Mouse (Mus musculus) heart, postnatal 0 days (tissue): Measurements from ENCODE around the gene Atpif1. TPM values are rescaled to one million over a fixed set of nuclear protein-coding genes. Genes with fewer than 3 reads are reported as not detected.

Source experiments
- ATAC-seq: fragments of 200-750 bp; cut with Nextera tagmentation; 2 replicates; pipeline ENCODE4 v1.8.0; 2017; ENCODE audit warnings: low read depth, moderate number of reproducible peaks, moderate library complexity; ENCODE audit not compliant: insufficient read depth
- DNase-seq: peaks from one replicate; pipeline ENCODE4 v3.0.0-alpha.2; 2016; ENCODE audit warnings: low spot score
- H3K27ac ChIP-seq: fragments of 300-500 bp; sonication (generic); 2 replicates; pipeline ENCODE4 v1.5.1; 2014; ENCODE audit warnings: low read depth, mild to moderate bottlenecking
- H3K27me3 ChIP-seq: fragments of 300-500 bp; sonication (generic); 2 replicates; pipeline ENCODE4 v1.6.1; 2014; ENCODE audit warnings: low read length, mixed read lengths; ENCODE audit not compliant: control insufficient read depth, insufficient read depth
- H3K36me3 ChIP-seq: fragments of 300-500 bp; sonication (generic); replicated peaks from 2 replicates; pipeline ENCODE4 v1.6.1; 2014; ENCODE audit warnings: low read length, mixed read lengths; ENCODE audit not compliant: control insufficient read depth, insufficient read depth
- H3K4me1 ChIP-seq: fragments of 300-500 bp; sonication (generic); 2 replicates; pipeline ENCODE4 v1.6.1; 2014; ENCODE audit warnings: antibody characterized with exemption; ENCODE audit not compliant: control insufficient read depth, insufficient read depth
- H3K4me2 ChIP-seq: fragments of 300-500 bp; sonication (generic); 2 replicates; pipeline ENCODE4 v1.6.1; 2014; ENCODE audit warnings: low read depth, mild to moderate bottlenecking, low read length, moderate library complexity
- H3K4me3 ChIP-seq: fragments of 300-500 bp; sonication (generic); 2 replicates; pipeline ENCODE4 v1.5.1; 2014; ENCODE audit warnings: low read depth, low read length
- H3K9ac ChIP-seq: fragments of 300-500 bp; sonication (generic); replicated peaks from 2 replicates; pipeline ENCODE4 v1.6.1; 2014; ENCODE audit warnings: low read depth, low read length, mixed read lengths
- H3K9me3 ChIP-seq: fragments of 300-500 bp; sonication (generic); replicated peaks from 2 replicates; pipeline ENCODE4 v1.6.1; 2016; ENCODE audit warnings: low read length; ENCODE audit not compliant: control insufficient read depth
- CTCF ChIP-seq: IDR thresholded peaks from 2 replicates; pipeline ENCODE4 v1.5.1; 2016; ENCODE audit warnings: antibody characterized with exemption, control low read depth, low read depth
- EP300 ChIP-seq: IDR thresholded peaks from 2 replicates; pipeline ENCODE4 v1.6.1; 2016; ENCODE audit warnings: antibody characterized with exemption, low read depth
- WGBS: fragments of 180-500 bp; shearing (Covaris S2); extraction: QIAGEN DNeasy Blood & Tissue Kit; methylation state at CpG from one replicate; pipeline ENCODE4 v1.1.7; 2014; 5-methylcytosine and 5-hydroxymethylcytosine counted together
- polyA plus RNA-seq: library from polyadenylated mRNA; unstranded; fragments of >200 nt; fragmentation: Nextera tagmentation; extraction: Ambion mirVana; gene quantifications from 2 replicates; pipeline ENCODE4 v1.2.1, GENCODE M21; 2015
- total RNA-seq: library from RNA; depleted of rRNA; stranded (reverse); fragments of >200 nt; gene quantifications from 2 replicates; pipeline ENCODE4 v1.2.3, GENCODE M21; 2014; ENCODE audit warnings: low replicate concordance

The Atpif1 gene
- total and polyA plus RNA-seq, 2 experiments from 2014 or later = 340 to 2,178 TPM

- H3K4me2 ChIP-seq = no peak overlapping the region
- H3K9ac ChIP-seq = no peak overlapping the region
- H3K9me3 ChIP-seq = no peaks in the 10 kb centered on the region
- H3K36me3 ChIP-seq = peaks cover 27% of the 10 kb centered on the region; the same call in 1 of the 2 replicates
- H3K4me3 ChIP-seq = no peak overlapping the region
- no peak overlapping the region for H3K27ac ChIP-seq
- WGBS = 87% methylated on average over 8 of the region's 8 CpGs
- DNase-seq (no peak), ATAC-seq (no peak)
- TF ChIP-seq EP300 = no peak
- no peak for TF ChIP-seq CTCF
- no peaks in the 10 kb centered on the region for H3K27me3 ChIP-seq
- no peaks in the 10 kb centered on the region for H3K4me1 ChIP-seq
These were observed 42.4 kb downstream of the Atpif1 start for GRCm38 (mm10) chr4:132491057-132491456.

DNA sequence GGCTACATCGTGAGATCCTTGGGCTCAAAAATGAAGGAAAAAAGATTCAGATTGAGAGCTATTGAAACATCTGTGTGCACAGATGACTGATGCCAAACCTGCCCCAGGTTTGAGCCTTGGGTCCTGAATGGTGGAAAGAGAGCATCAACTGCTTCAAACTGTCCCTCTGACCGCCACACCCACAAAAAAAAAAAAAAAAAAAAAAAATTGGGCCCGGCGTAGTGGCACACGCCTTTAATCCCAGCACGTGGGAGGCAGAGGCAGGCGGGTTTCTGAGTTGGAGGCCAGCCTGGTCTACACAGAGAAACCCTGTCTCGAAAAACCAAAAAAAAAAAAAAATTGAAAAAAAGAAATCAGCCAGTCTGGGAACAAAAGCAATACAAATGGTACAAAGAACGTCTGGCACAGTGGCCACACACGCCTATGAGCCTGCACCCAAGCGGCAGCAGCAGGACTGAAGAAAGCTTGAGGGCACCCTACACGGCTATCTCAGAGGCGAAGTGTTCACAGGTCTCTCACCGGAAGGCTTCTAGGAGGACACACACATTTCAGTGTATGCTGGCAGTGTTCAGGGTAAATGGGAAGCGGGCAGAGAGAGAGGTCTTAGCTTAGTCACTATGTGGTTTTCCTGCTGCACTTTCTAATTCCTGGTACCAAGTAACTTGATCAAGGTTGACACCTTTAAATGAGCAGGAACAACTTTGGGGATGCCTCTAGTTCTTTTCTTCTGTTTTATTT, 43.0 kb downstream of the Atpif1 start:
- no peak for TF ChIP-seq CTCF
- no peak for TF ChIP-seq EP300

GRCm38 (mm10) chr4:132488976-132489375, 44.5 kb downstream of the Atpif1 start:
- ATAC-seq (no peak), DNase-seq (no peak)
- H3K4me1 ChIP-seq = no peaks in the 10 kb centered on the region
- H3K27ac ChIP-seq = no peak overlapping the region
- no peaks in the 10 kb centered on the region for H3K27me3 ChIP-seq
- no peak overlapping the region for H3K9ac ChIP-seq
- H3K4me3 ChIP-seq = no peak overlapping the region
- H3K9me3 ChIP-seq = no peaks in the 10 kb centered on the region
- TF ChIP-seq EP300 (no peak), CTCF (no peak)
- 66% methylated on average over 6 of the region's 6 CpGs for WGBS
- H3K36me3 ChIP-seq = peaks cover 13% of the 10 kb centered on the region; the same call in 1 of the 2 replicates
- H3K4me2 ChIP-seq = no peak overlapping the region

More for the DNA sequence above, 43.0 kb downstream of the Atpif1 start:
- no peak overlapping the region for H3K4me3 ChIP-seq
- no peak overlapping the region for H3K9ac ChIP-seq
- no peak overlapping the region for H3K4me2 ChIP-seq
- no peaks in the 10 kb centered on the region for H3K9me3 ChIP-seq
- no peaks in the 10 kb centered on the region for H3K4me1 ChIP-seq
- no peaks in the 10 kb centered on the region for H3K27me3 ChIP-seq
- no peak overlapping the region for H3K27ac ChIP-seq
- no peak for DNase-seq
- H3K36me3 ChIP-seq = peaks cover 23% of the 10 kb centered on the region; the same call in 1 of the 2 replicates
- no peak for ATAC-seq
- WGBS = 87% methylated on average over 15 of the region's 15 CpGs

GRCm38 (mm10) chr4:132488521-132488920, 44.9 kb downstream of the Atpif1 start:
- TF ChIP-seq CTCF = no peak
- TF ChIP-seq EP300 = no peak
- Histone ChIP-seq H3K27me3 (no peaks in the 10 kb centered on the region), H3K9ac (no peak overlapping the region), H3K36me3 (peaks cover 11% of the 10 kb centered on the region; the same call in 1 of the 2 replicates), H3K9me3 (no peaks in the 10 kb centered on the region), H3K4me3 (no peak overlapping the region), H3K27ac (no peak overlapping the region), H3K4me1 (no peaks in the 10 kb centered on the region), H3K4me2 (no peak overlapping the region)
- DNase-seq = no peak
- WGBS = 53% methylated on average over 3 of the region's 3 CpGs
- ATAC-seq = no peak

GRCm38 (mm10) chr4:132484820-132485219, 48.6 kb downstream of the Atpif1 start:
- ATAC-seq = no peak
- Histone ChIP-seq H3K9me3 (no peaks in the 10 kb centered on the region), H3K4me3 (no peak overlapping the region), H3K4me2 (no peak overlapping the region), H3K27me3 (no peaks in the 10 kb centered on the region), H3K9ac (no peak overlapping the region), H3K27ac (no peak overlapping the region), H3K4me1 (no peaks in the 10 kb centered on the region), H3K36me3 (no peaks in the 10 kb centered on the region)
- DNase-seq = no peak
- TF ChIP-seq EP300 = no peak
- no peak for TF ChIP-seq CTCF
- 68% methylated on average over 5 of the region's 5 CpGs for WGBS

DNA sequence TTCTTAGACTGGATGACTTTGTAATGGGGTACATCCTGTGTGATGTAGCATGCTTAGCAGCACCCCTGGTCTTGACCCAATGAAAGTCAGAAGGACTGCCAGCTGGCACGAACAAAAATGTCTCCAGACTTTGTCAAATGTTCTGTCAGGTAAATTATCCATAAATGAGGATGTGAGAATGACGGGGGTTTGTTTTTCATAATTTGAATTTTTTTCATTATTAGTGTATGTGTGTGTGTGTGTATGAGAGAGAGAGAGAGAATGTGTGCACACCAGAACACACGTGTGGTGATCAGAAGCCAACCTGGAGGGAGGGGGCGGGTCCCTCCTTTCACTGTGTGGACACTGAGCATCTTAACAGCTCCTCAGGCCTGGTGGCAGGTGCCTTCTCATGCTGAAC, 49.2 kb downstream of the Atpif1 start:
- Histone ChIP-seq H3K4me2 (no peak overlapping the region), H3K4me1 (no peaks in the 10 kb centered on the region)
- no peak for DNase-seq

More for the DNA sequence above, 49.2 kb downstream of the Atpif1 start:
- Histone ChIP-seq H3K4me3 (no peak overlapping the region), H3K9me3 (no peaks in the 10 kb centered on the region), H3K36me3 (no peaks in the 10 kb centered on the region), H3K27ac (no peak overlapping the region), H3K27me3 (no peaks in the 10 kb centered on the region), H3K9ac (no peak overlapping the region)
- ATAC-seq = no peak
- TF ChIP-seq EP300 (no peak), CTCF (no peak)
- WGBS = 81% methylated on average over 4 of the region's 4 CpGs
